Mouse (Mus musculus): Measurements from ENCODE around the gene Notch1.

DNA sequence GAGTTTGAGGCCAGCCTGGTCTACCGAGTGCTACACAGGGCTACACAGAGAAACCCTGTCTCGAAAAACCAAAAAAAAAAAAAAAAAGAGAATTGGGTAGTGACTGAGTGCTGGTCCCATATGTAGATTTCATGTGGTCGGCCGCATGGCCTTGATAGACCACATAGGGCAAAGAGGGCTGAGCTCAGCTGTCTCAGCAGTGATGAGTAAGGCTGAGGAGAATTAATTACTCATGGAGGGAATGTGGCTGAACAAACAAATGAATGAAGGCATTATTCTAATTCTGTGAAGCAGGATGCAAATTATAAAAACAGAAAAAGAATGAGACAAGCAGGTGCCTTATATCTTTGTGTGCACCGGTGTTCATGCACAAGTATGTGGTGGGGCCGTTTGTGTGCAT is 15.4 kb upstream of the Notch1 start:
- TF ChIP-seq POLR2A (IDR thresholded peaks at IDR 0.05; ENCODE audit: insufficient read length, low read depth) (no peak), USF1 (IDR thresholded peaks at IDR 0.05; ENCODE audit: low read depth) (no peak), MYOG (IDR thresholded peaks at IDR 0.05; ENCODE audit: control insufficient read depth in 1 of 3, insufficient read depth in 1 of 3, insufficient read length in 2 of 3, low read depth in 2 of 3) (peak; percentile 12 to 86 (median 85))
